Mouse (Mus musculus) erythroblast, embryonic 14.5 days (primary cell): ENCODE measurements around the gene Gbgt1. TPM values are rescaled to one million over a fixed set of nuclear protein-coding genes. Genes with fewer than 3 reads are reported as not detected.

ENCODE experiments used
- H3K27me3 ChIP-seq: 2 replicates; pipeline ENCODE4 v1.6.1; 2012; ENCODE audit warnings: inconsistent platforms; ENCODE audit not compliant: control insufficient read depth
- H3K36me3 ChIP-seq: 2 replicates; pipeline ENCODE4 v1.6.1; 2012; ENCODE audit warnings: mild to moderate bottlenecking, inconsistent platforms; ENCODE audit not compliant: control insufficient read depth
- H3K4me1 ChIP-seq: 2 replicates; pipeline ENCODE4 v1.6.1; 2012; ENCODE audit warnings: inconsistent platforms; ENCODE audit not compliant: control insufficient read depth
- H3K4me3 ChIP-seq: replicated peaks from 2 replicates; pipeline ENCODE3; 2012; ENCODE audit warnings: moderate library complexity, mild to moderate bottlenecking, inconsistent platforms
- H3K9me3 ChIP-seq: 2 replicates; pipeline ENCODE4 v1.6.1; 2012; ENCODE audit warnings: low read length, inconsistent platforms, mixed read lengths; ENCODE audit not compliant: control insufficient read depth
- GATA1 ChIP-seq: IDR thresholded peaks from 2 replicates; pipeline ENCODE4 v1.6.1; 2012; ENCODE audit warnings: low read length, inconsistent platforms, mixed read lengths
- TAL1 ChIP-seq: IDR thresholded peaks from 3 replicates; pipeline ENCODE4 v1.6.1; 2012; ENCODE audit warnings: low read length, inconsistent platforms, mixed read lengths
- polyA plus RNA-seq: library from polyadenylated mRNA; stranded (reverse); fragments of >175 nt; gene quantifications from 2 replicates; pipeline ENCODE4 v1.2.3, GENCODE M21; 2012

Gbgt1 gene
- polyA plus RNA-seq, 1 experiment = not detected

- Histone ChIP-seq H3K9me3 (no peaks in the 10 kb centered on the region), H3K4me3 (no peak overlapping the region), H3K4me1 (peaks cover 7% of the 10 kb centered on the region), H3K36me3 (no peaks in the 10 kb centered on the region), H3K27me3 (peaks cover 14% of the 10 kb centered on the region)
- no peak for TF ChIP-seq TAL1
- TF ChIP-seq GATA1 = no peak
Observed at GRCm38 (mm10) chr2:28534436-28535262, 38.0 kb downstream of the Gbgt1 start.

DNA sequence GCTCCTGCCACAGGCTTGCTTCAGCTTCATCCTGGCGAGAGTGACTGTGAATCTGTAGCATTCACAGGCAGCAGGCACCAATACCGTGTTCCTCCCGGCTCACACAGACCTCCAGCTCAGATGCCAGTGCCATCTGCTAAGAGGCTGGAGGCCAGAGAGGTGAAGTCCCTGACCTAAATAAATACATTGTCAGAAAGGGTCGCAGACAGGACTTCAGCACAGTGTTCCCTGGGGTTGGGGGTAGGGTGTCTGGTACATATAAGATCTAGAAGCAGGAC lies 38.5 kb downstream of the Gbgt1 start:
- TF ChIP-seq TAL1 (no peak), GATA1 (no peak)
- Histone ChIP-seq H3K27me3 (peaks cover 14% of the 10 kb centered on the region), H3K4me3 (no peak overlapping the region), H3K4me1 (peaks cover 7% of the 10 kb centered on the region), H3K36me3 (no peaks in the 10 kb centered on the region), H3K9me3 (no peaks in the 10 kb centered on the region)

- peaks cover 14% of the 10 kb centered on the region for H3K27me3 ChIP-seq
- no peaks in the 10 kb centered on the region for H3K36me3 ChIP-seq
- no peak overlapping the region for H3K4me3 ChIP-seq
- H3K4me1 ChIP-seq = peaks cover 7% of the 10 kb centered on the region
- TF ChIP-seq GATA1 (no peak), TAL1 (no peak)
- no peaks in the 10 kb centered on the region for H3K9me3 ChIP-seq
Observed at GRCm38 (mm10) chr2:28535650-28536049, 39.0 kb downstream of the Gbgt1 start.

GRCm38 (mm10) chr2:28536166-28536565 lies 39.5 kb downstream of the Gbgt1 start:
- H3K27me3 ChIP-seq = peaks cover 14% of the 10 kb centered on the region
- no peak for TF ChIP-seq GATA1
- TF ChIP-seq TAL1 = no peak
- H3K4me3 ChIP-seq = no peak overlapping the region

GRCm38 (mm10) chr2:28536766-28537633 lies 40.3 kb downstream of the Gbgt1 start:
- Histone ChIP-seq H3K4me3 (no peak overlapping the region), H3K27me3 (peaks cover 14% of the 10 kb centered on the region), H3K9me3 (no peaks in the 10 kb centered on the region), H3K36me3 (no peaks in the 10 kb centered on the region), H3K4me1 (peaks cover 7% of the 10 kb centered on the region)
- TF ChIP-seq GATA1 (no peak), TAL1 (no peak)

More at GRCm38 (mm10) chr2:28536166-28536565, 39.5 kb downstream of the Gbgt1 start:
- H3K4me1 ChIP-seq = peaks cover 7% of the 10 kb centered on the region
- no peaks in the 10 kb centered on the region for H3K36me3 ChIP-seq
- H3K9me3 ChIP-seq = no peaks in the 10 kb centered on the region

DNA sequence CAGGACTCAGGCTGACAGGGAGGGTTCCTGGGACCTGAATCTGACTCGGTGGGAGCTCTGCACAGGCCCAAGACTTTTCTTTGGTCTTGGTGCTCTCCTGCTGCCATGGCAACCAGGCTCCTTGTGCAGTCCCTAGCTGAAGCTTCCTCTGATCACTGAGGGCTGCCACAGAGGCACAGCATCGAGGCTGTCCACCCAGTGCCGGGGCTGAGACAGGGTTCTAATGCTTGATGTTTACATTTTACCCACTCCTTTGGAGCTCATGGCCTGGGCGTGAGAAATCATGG lies 40.9 kb downstream of the Gbgt1 start:
- TF ChIP-seq TAL1 (no peak), GATA1 (no peak)
- H3K27me3 ChIP-seq = peaks cover 14% of the 10 kb centered on the region
- no peaks in the 10 kb centered on the region for H3K36me3 ChIP-seq
- peaks cover 7% of the 10 kb centered on the region for H3K4me1 ChIP-seq
- H3K9me3 ChIP-seq = no peaks in the 10 kb centered on the region
- H3K4me3 ChIP-seq = no peak overlapping the region

DNA sequence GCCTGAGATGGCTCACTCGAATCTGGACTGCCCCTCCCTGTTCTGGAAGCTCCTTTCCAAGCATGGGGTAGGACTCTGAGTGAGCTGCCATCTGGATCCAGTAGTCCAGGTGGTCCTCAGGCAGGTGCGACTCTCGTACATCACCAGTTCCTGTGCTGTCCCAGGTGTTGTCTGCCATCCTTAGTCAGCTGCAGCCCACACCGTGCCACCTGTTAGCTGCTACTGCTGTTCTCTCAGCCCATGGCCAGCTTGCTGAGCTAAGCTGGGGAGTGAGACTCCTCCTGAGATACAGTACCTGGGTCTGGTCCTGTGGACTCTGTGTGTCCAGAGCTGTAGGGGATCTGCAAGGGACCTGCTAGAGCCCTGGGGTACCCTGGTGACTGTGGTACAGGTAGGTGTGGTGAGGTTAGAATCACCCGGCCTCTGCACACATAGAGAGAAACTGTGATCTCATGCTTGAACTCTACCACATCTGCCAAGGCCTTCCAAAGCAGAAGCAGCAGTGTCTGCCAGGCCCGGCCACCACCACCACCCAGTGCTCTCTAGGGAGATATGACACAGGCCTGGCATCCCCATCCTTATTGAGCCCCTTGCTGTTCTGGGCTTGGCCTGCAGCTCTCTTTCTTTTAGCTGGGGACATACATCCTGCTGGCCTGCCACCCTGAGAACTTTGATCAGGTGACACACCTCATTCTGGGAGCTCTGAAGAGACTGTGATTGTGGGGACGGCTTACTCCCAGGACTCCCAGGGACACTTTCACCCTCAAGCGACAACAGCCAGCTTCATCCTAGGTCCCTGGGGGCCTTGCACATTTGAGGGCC lies 41.5 kb downstream of the Gbgt1 start:
- Histone ChIP-seq H3K36me3 (no peaks in the 10 kb centered on the region), H3K9me3 (no peaks in the 10 kb centered on the region), H3K4me1 (peaks cover 5% of the 10 kb centered on the region), H3K4me3 (no peak overlapping the region), H3K27me3 (peaks cover 12% of the 10 kb centered on the region)
- TF ChIP-seq TAL1 (no peak), GATA1 (no peak)

GRCm38 (mm10) chr2:28538817-28539128 lies 42.1 kb downstream of the Gbgt1 start:
- no peak overlapping the region for H3K4me3 ChIP-seq
- H3K4me1 ChIP-seq = no peaks in the 10 kb centered on the region; the same call in 1 of the 2 replicates
- H3K36me3 ChIP-seq = no peaks in the 10 kb centered on the region
- H3K9me3 ChIP-seq = no peaks in the 10 kb centered on the region
- peaks cover 6% of the 10 kb centered on the region for H3K27me3 ChIP-seq
- TF ChIP-seq GATA1 (no peak), TAL1 (no peak)

DNA sequence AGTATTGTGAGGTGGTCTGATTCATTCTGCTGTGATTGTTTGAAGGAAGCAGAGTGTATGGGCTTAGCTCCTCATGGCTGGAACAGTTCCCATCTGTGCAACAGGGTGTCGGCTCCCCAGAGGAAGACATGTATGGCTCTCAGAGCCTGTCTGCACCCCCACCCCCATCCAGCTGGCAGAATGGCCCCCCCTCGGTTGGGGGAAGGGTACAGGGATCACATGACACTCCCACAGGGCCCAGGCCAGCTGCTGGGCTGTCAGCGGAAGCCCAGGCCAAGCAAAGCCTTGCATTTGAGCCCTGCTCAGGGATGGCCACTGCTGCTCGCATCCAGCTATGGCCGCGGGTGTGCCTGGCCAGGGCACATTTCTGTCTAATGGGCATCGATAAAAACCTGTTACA lies 42.5 kb downstream of the Gbgt1 start:
- Histone ChIP-seq H3K27me3 (peaks cover 2% of the 10 kb centered on the region), H3K4me3 (no peak overlapping the region), H3K9me3 (no peaks in the 10 kb centered on the region), H3K36me3 (no peaks in the 10 kb centered on the region), H3K4me1 (no peaks in the 10 kb centered on the region; the same call in 1 of the 2 replicates)
- no peak for TF ChIP-seq TAL1
- no peak for TF ChIP-seq GATA1
